Mouse (Mus musculus): ENCODE results near the gene Gm37240. TPM values are rescaled to one million over a fixed set of nuclear protein-coding genes. Genes with fewer than 3 reads are reported as not detected.
A peak's percentile ranks its signal among the peaks of the same experiment; 100 is the strongest.
"Not testable (repeated sequence)": the region's sequence is repeated elsewhere in the genome, so short reads cannot be mapped to it uniquely, and the experiment has no call there.

Gene Gm37240
- polyA plus RNA-seq, 1 experiment from 2014 or later: 2.2 TPM

- Histone ChIP-seq H3K4me1 (ENCODE audit: control insufficient read depth, insufficient read depth, low read length) (peaks cover 8% of the 10 kb centered on the region; the same call in 1 of the 2 replicates), H3K9ac (ENCODE audit: low read length) (peak within 1 kb of the TSS; percentile 79), H3K9me3 (ENCODE audit: control insufficient read depth, low read length) (no peaks in the 10 kb centered on the region), H3K27me3 (ENCODE audit: control insufficient read depth, insufficient read depth, low read length) (no peaks in the 10 kb centered on the region), H3K36me3 (ENCODE audit: control insufficient read depth, insufficient read depth, low read length) (no peaks in the 10 kb centered on the region), H3K4me3 (ENCODE audit: low read depth, low read length) (peak within 1 kb of the TSS; percentile 91), H3K27ac (replicated peaks; ENCODE audit: low read depth, low read length) (peak within 1 kb of the TSS; percentile 49), H3K4me2 (ENCODE audit: low read depth, severe bottlenecking) (peak within 1 kb of the TSS; percentile 65)
- WGBS: under 1% methylated on average over 59 of the region's 70 CpGs
- DNase-seq (ENCODE audit: low spot score) (peak; percentile 99), ATAC-seq (ENCODE audit: insufficient number of reproducible peaks, low FRiP score, low TSS enrichment, low read depth) (peak; percentile 98)
Measured at GRCm38 (mm10) chr3:84582023-84582912, 1305.0 kb downstream of the Gm37240 start, which contains the start of gene Arfip1. Arfip1 (minus strand) TSS chr3:84582625.

GRCm38 (mm10) chr3:84581696-84582022 is 1305.7 kb downstream of the Gm37240 start:
- peaks cover 8% of the 10 kb centered on the region; the same call in 1 of the 2 replicates for H3K4me1 ChIP-seq (ENCODE audit: control insufficient read depth, insufficient read depth, low read length)
- H3K27ac ChIP-seq (replicated peaks; ENCODE audit: low read depth, low read length): peak overlapping the region; percentile 49
- ATAC-seq (ENCODE audit: insufficient number of reproducible peaks, low FRiP score, low TSS enrichment, low read depth): no peak
- H3K36me3 ChIP-seq (ENCODE audit: control insufficient read depth, insufficient read depth, low read length): no peaks in the 10 kb centered on the region
- peak overlapping the region; percentile 65 for H3K4me2 ChIP-seq (ENCODE audit: low read depth, severe bottlenecking)
- no peaks in the 10 kb centered on the region for H3K27me3 ChIP-seq (ENCODE audit: control insufficient read depth, insufficient read depth, low read length)
- 0% methylated on average over 4 of the region's 4 CpGs for WGBS
- peak overlapping the region; percentile 79 for H3K9ac ChIP-seq (ENCODE audit: low read length)
- H3K9me3 ChIP-seq (ENCODE audit: control insufficient read depth, low read length): no peaks in the 10 kb centered on the region
- no peak for DNase-seq (ENCODE audit: low spot score)
- peak overlapping the region; percentile 91 for H3K4me3 ChIP-seq (ENCODE audit: low read depth, low read length)

DNA sequence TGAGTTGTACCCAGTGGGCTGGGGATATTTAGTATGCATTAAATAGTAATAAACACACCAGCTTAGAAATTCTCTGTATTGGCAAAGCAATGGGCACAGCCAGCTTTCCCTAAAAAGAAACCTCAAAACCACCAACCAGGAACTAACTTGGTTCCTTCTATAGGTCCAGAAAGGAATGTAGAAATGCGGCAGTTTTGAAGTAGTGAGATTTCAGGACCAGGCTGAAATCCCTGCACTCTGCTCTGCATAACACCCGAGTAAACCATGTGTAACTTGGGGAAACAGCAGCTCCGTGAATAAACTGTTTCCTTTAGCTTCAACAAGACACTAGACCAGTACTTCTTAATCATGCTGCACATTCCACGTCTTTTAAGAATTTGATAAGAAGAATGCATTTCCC is 1306.6 kb downstream of the Gm37240 start:
- DNase-seq (ENCODE audit: low spot score): no peak
- no peaks in the 10 kb centered on the region for H3K36me3 ChIP-seq (ENCODE audit: control insufficient read depth, insufficient read depth, low read length)
- no peaks in the 10 kb centered on the region for H3K27me3 ChIP-seq (ENCODE audit: control insufficient read depth, insufficient read depth, low read length)
- peaks cover 8% of the 10 kb centered on the region; the same call in 1 of the 2 replicates for H3K4me1 ChIP-seq (ENCODE audit: control insufficient read depth, insufficient read depth, low read length)
- H3K9ac ChIP-seq (ENCODE audit: low read length): no peak overlapping the region
- no peak overlapping the region; the same call in 1 of the 2 replicates for H3K4me2 ChIP-seq (ENCODE audit: low read depth, severe bottlenecking)
- no peaks in the 10 kb centered on the region for H3K9me3 ChIP-seq (ENCODE audit: control insufficient read depth, low read length)
- H3K4me3 ChIP-seq (ENCODE audit: low read depth, low read length): no peak overlapping the region
- no peak for ATAC-seq (ENCODE audit: insufficient number of reproducible peaks, low FRiP score, low TSS enrichment, low read depth)
- no peak overlapping the region for H3K27ac ChIP-seq (replicated peaks; ENCODE audit: low read depth, low read length)
- WGBS: 77% methylated on average over 4 of the region's 4 CpGs

DNA sequence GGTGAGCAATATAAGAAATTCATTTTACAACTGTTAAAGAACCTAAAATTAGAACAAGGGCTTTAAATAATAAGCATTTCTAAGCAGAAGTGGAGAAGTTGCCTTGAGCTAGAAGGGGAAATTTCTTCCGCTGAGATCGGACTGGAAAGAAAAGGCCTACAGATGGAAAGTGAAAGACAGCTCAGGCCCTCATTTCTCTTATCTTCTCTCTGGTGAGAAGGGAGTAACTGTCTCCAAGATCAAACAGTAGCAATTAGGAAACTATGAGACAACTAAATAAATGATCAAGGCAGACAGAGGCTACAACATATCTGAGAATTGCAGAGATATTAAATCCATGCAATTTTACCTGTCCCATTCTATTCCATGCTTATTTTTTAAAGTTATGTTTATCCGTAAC is 1316.8 kb downstream of the Gm37240 start:
- Histone ChIP-seq H3K27ac (replicated peaks; ENCODE audit: low read depth, low read length) (no peak overlapping the region), H3K27me3 (ENCODE audit: control insufficient read depth, insufficient read depth, low read length) (no peaks in the 10 kb centered on the region), H3K9me3 (ENCODE audit: control insufficient read depth, low read length) (no peaks in the 10 kb centered on the region), H3K4me3 (ENCODE audit: low read depth, low read length) (no peak overlapping the region), H3K4me2 (ENCODE audit: low read depth, severe bottlenecking) (no peak overlapping the region), H3K9ac (ENCODE audit: low read length) (no peak overlapping the region), H3K4me1 (ENCODE audit: control insufficient read depth, insufficient read depth, low read length) (no peaks in the 10 kb centered on the region), H3K36me3 (ENCODE audit: control insufficient read depth, insufficient read depth, low read length) (no peaks in the 10 kb centered on the region)
- DNase-seq (ENCODE audit: low spot score) (no peak), ATAC-seq (ENCODE audit: insufficient number of reproducible peaks, low FRiP score, low TSS enrichment, low read depth) (no peak)
- WGBS: 88% methylated on average over 3 of the region's 3 CpGs

DNA sequence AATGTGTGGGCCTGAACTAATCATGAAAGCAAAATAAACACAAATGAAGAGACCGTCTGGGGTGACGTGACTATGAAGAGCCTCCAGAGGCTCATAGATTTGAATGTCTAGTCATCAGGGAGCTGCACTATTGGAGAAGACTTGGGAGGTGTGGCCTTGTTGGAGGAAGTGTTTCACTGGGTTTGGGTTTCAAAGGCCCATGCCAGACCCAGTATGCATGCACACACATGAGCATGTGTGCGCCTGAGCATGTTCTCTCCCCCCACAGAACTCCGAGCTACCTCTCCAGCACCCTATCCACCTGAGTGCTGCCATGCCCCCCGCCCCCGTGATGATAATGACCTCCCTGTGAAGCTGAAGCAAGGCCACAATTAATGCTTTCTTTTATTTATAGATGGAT is 1317.7 kb downstream of the Gm37240 start:
- H3K9ac ChIP-seq (ENCODE audit: low read length): no peak overlapping the region
- no peaks in the 10 kb centered on the region for H3K36me3 ChIP-seq (ENCODE audit: control insufficient read depth, insufficient read depth, low read length)
- H3K9me3 ChIP-seq (ENCODE audit: control insufficient read depth, low read length): no peaks in the 10 kb centered on the region
- ATAC-seq (ENCODE audit: insufficient number of reproducible peaks, low FRiP score, low TSS enrichment, low read depth): no peak
- H3K4me1 ChIP-seq (ENCODE audit: control insufficient read depth, insufficient read depth, low read length): no peaks in the 10 kb centered on the region
- H3K4me3 ChIP-seq (ENCODE audit: low read depth, low read length): no peak overlapping the region
- no peak overlapping the region for H3K27ac ChIP-seq (replicated peaks; ENCODE audit: low read depth, low read length)
- H3K27me3 ChIP-seq (ENCODE audit: control insufficient read depth, insufficient read depth, low read length): no peaks in the 10 kb centered on the region
- 86% methylated on average over 6 of the region's 6 CpGs for WGBS
- no peak for DNase-seq (ENCODE audit: low spot score)
- H3K4me2 ChIP-seq (ENCODE audit: low read depth, severe bottlenecking): no peak overlapping the region

DNA sequence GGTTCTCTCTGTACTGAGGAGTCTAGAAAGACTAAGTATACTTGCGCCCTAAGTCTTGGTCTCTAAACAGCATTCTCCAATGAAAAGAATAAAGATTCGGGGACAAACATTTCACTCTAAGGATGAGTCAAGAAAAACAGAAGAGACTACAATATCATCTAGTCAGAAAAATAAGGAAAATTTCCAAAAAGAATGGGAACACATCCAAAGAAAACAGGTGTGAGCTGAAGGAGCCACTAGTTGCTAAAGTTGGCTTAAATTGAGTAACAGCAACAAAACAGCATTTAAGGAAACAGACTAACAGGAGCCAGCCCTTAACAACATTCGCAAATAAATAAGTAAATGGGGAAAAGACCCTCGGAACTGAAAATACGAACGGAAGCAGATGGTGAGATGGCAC is 1318.8 kb downstream of the Gm37240 start:
- H3K36me3 ChIP-seq (ENCODE audit: control insufficient read depth, insufficient read depth, low read length): no peaks in the 10 kb centered on the region
- H3K4me3 ChIP-seq (ENCODE audit: low read depth, low read length): no peak overlapping the region
- no peaks in the 10 kb centered on the region for H3K4me1 ChIP-seq (ENCODE audit: control insufficient read depth, insufficient read depth, low read length)
- DNase-seq (ENCODE audit: low spot score) (no peak), ATAC-seq (ENCODE audit: insufficient number of reproducible peaks, low FRiP score, low TSS enrichment, low read depth) (no peak)
- no peak overlapping the region for H3K27ac ChIP-seq (replicated peaks; ENCODE audit: low read depth, low read length)
- no peak overlapping the region for H3K9ac ChIP-seq (ENCODE audit: low read length)
- H3K4me2 ChIP-seq (ENCODE audit: low read depth, severe bottlenecking): no peak overlapping the region
- H3K9me3 ChIP-seq (ENCODE audit: control insufficient read depth, low read length): no peaks in the 10 kb centered on the region
- WGBS: 93% methylated on average over 6 of the region's 6 CpGs
- no peaks in the 10 kb centered on the region for H3K27me3 ChIP-seq (ENCODE audit: control insufficient read depth, insufficient read depth, low read length)

DNA sequence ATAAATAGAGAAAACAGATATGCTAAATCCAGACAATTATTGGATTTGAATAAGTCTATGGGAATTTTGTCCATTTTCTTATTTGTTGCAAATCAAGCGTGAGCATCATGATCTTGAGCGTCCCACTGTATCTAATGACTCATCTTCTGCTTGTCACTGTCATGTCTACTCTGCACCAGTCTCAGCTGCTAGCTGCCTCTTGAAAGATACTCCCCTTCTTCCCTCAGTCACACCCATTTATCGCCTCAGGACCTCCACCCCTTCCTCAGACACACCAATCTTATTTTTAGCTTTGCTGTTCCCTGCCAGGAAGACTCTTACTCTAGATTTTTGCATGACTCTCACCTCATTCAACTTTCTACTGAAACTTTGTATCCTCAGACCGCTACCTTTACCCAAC is 1323.9 kb downstream of the Gm37240 start:
- Histone ChIP-seq H3K9me3 (ENCODE audit: control insufficient read depth, low read length) (no peaks in the 10 kb centered on the region), H3K27ac (replicated peaks; ENCODE audit: low read depth, low read length) (no peak overlapping the region), H3K9ac (ENCODE audit: low read length) (no peak overlapping the region), H3K4me1 (ENCODE audit: control insufficient read depth, insufficient read depth, low read length) (no peaks in the 10 kb centered on the region), H3K36me3 (ENCODE audit: control insufficient read depth, insufficient read depth, low read length) (no peaks in the 10 kb centered on the region), H3K4me3 (ENCODE audit: low read depth, low read length) (no peak overlapping the region), H3K4me2 (ENCODE audit: low read depth, severe bottlenecking) (no peak overlapping the region), H3K27me3 (ENCODE audit: control insufficient read depth, insufficient read depth, low read length) (no peaks in the 10 kb centered on the region)
- 96% methylated on average over 4 of the region's 4 CpGs for WGBS
- no peak for DNase-seq (ENCODE audit: low spot score)
- no peak for ATAC-seq (ENCODE audit: insufficient number of reproducible peaks, low FRiP score, low TSS enrichment, low read depth)

- H3K36me3 ChIP-seq (ENCODE audit: control insufficient read depth, insufficient read depth, low read length); DNase-seq (ENCODE audit: low spot score); H3K9me3 ChIP-seq (ENCODE audit: control insufficient read depth, low read length); H3K4me2 ChIP-seq (ENCODE audit: low read depth, severe bottlenecking); H3K4me3 ChIP-seq (ENCODE audit: low read depth, low read length); H3K4me1 ChIP-seq (ENCODE audit: control insufficient read depth, insufficient read depth, low read length); H3K27ac ChIP-seq (replicated peaks; ENCODE audit: low read depth, low read length); ATAC-seq (ENCODE audit: insufficient number of reproducible peaks, low FRiP score, low TSS enrichment, low read depth); H3K9ac ChIP-seq (ENCODE audit: low read length); H3K27me3 ChIP-seq (ENCODE audit: control insufficient read depth, insufficient read depth, low read length): not testable (repeated sequence)
- 92% methylated on average over 2 of the region's 2 CpGs for WGBS
Measured at GRCm38 (mm10) chr3:84562911-84563310, 1324.4 kb downstream of the Gm37240 start.

All from limb, embryonic 11.5 days (tissue).